Mouse (Mus musculus) kidney, adult 2 months (tissue): Measurements from ENCODE around the gene Aqp9.

Experiments
- CTCF ChIP-seq: fragments of 200-500 bp; conservative IDR thresholded peaks from 2 replicates; pipeline ENCODE4 v1.5.1; 2011; ENCODE audit warnings: low read depth, mild to moderate bottlenecking, control low read depth, low read length, moderate library complexity, mixed read lengths; ENCODE audit not compliant: insufficient read depth, insufficient read length
- POLR2A ChIP-seq: fragments of 200-500 bp; IDR thresholded peaks from one replicate; pipeline ENCODE4 v1.6.1; 2011; ENCODE audit warnings: low read depth, low read length, control low read depth

DNA sequence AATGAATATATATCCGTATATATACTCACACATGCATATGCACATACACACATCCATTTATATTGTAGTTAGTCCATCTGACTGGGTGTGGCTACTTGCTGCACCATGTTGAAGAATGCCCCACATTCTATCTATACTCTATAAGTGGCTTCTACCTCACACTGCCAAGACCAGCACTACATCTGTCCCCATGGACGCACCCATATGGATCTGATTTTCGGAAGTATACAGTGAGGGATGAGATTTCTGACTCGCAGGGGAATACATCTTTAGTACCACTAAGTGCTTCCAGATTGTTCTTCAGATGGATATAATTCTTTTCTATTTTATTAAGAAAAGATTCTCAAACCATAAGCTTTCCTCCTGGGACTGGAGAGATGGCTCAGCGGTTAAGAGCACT, 65.0 kb downstream of the Aqp9 start:
- no peak for TF ChIP-seq POLR2A
- no peak for TF ChIP-seq CTCF
